Mouse (Mus musculus): Measurements from ENCODE around the gene Apc2.

DNA sequence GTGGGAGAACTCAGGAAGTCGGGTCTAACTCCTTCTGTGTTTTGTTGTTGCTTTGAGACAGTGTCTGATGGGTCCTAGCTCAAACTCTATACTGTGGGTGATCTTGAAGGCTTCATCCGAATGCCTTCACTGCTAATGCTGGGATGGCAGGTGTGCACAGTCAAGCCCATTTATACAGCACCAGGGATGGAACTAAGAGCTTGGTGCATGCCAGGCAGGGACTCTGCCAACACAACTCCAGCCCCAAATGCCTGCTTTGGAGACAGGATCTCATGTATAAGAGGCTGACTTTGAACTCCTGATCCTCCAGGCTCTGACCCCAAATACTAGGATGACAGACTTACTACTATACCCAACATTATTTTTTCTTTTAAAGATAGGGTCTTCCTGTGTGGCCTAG lies 45.7 kb upstream of the Apc2 start:
- no peak for TF ChIP-seq POU5F1 (IDR thresholded peaks at IDR 0.05; ENCODE audit: borderline replicate concordance, low read length)
- no peak for TF ChIP-seq CTCF (conservative IDR thresholded peaks at IDR 0.05; ENCODE audit: low read length)

All from E14TG2a.4 (cell line).